Mouse (Mus musculus) hindbrain, embryonic 12.5 days (tissue): ENCODE results near the gene Map3k4. TPM values are rescaled to one million over a fixed set of nuclear protein-coding genes. Genes with fewer than 3 reads are reported as not detected.

Experiments
- ATAC-seq: fragments of 200-750 bp; cut with Nextera tagmentation; 2 replicates; pipeline ENCODE4 v1.8.0; 2017; ENCODE audit warnings: moderate TSS enrichment; ENCODE audit not compliant: low FRiP score
- H3K27ac ChIP-seq: fragments of 300-500 bp; sonication (generic); 2 replicates; pipeline ENCODE4 v1.5.1; 2016; ENCODE audit warnings: mild to moderate bottlenecking
- H3K27me3 ChIP-seq: fragments of 300-500 bp; sonication (generic); 2 replicates; pipeline ENCODE4 v1.6.1; 2016; ENCODE audit warnings: mild to moderate bottlenecking
- H3K36me3 ChIP-seq: fragments of 300-500 bp; sonication (generic); 2 replicates; pipeline ENCODE4 v1.6.1; 2016; ENCODE audit warnings: mild to moderate bottlenecking
- H3K4me1 ChIP-seq: fragments of 300-500 bp; sonication (generic); 2 replicates; pipeline ENCODE4 v1.6.1; 2016
- H3K4me2 ChIP-seq: fragments of 300-500 bp; sonication (generic); replicated peaks from 2 replicates; pipeline ENCODE4 v1.6.1; 2016; ENCODE audit warnings: mild to moderate bottlenecking
- H3K4me3 ChIP-seq: fragments of 300-500 bp; sonication (generic); 2 replicates; pipeline ENCODE4 v1.5.1; 2016; ENCODE audit warnings: mild to moderate bottlenecking
- H3K9ac ChIP-seq: fragments of 300-500 bp; sonication (generic); 2 replicates; pipeline ENCODE4 v1.6.1; 2016; ENCODE audit warnings: mild to moderate bottlenecking, moderate library complexity
- H3K9me3 ChIP-seq: fragments of 300-500 bp; sonication (generic); replicated peaks from 2 replicates; pipeline ENCODE4 v1.6.1; 2016; ENCODE audit warnings: mild to moderate bottlenecking
- WGBS: fragments of 180-500 bp; shearing (Covaris S2); methylation state at CpG from one replicate; pipeline ENCODE4 v1.1.7; 2016; 5-methylcytosine and 5-hydroxymethylcytosine counted together
- polyA plus RNA-seq: library from polyadenylated mRNA; unstranded; fragments of >200 nt; fragmentation: Nextera tagmentation; extraction: Ambion mirVana; gene quantifications from 2 replicates; pipeline ENCODE4 v1.2.1, GENCODE M21; 2016

Map3k4 gene
- polyA plus RNA-seq, result 47.8 and 60.3 TPM in 2 replicates

GRCm38 (mm10) chr17:12318663-12319201 lies at the start of gene Map3k4:
Map3k4 (minus strand) TSS chr17:12318796.
- Histone ChIP-seq H3K4me1 (peaks cover 17% of the 10 kb centered on the region), H3K36me3 (no peaks in the 10 kb centered on the region), H3K4me3 (peak within 1 kb of the TSS; percentile 90), H3K9ac (peak within 1 kb of the TSS; percentile 94), H3K27me3 (no peaks in the 10 kb centered on the region), H3K4me2 (peak within 1 kb of the TSS; percentile 80), H3K9me3 (no peaks in the 10 kb centered on the region), H3K27ac (peak within 1 kb of the TSS; percentile 98)
- ATAC-seq, result peak; percentile 93
- under 1% methylated on average over 39 of the region's 39 CpGs for WGBS

GRCm38 (mm10) chr17:12367373-12367930 lies 48.9 kb upstream of the Map3k4 start:
- no peaks in the 10 kb centered on the region for H3K9me3 ChIP-seq
- H3K36me3 ChIP-seq, result no peaks in the 10 kb centered on the region
- no peak overlapping the region for H3K9ac ChIP-seq
- H3K4me1 ChIP-seq, result peaks cover 3% of the 10 kb centered on the region; the same call in 1 of the 2 replicates
- no peak overlapping the region for H3K27ac ChIP-seq
- no peak overlapping the region for H3K4me3 ChIP-seq
- no peaks in the 10 kb centered on the region for H3K27me3 ChIP-seq
- H3K4me2 ChIP-seq, result no peak overlapping the region
- ATAC-seq, result peak; percentile 49; the same call in 1 of the 2 replicates
- WGBS, result 38% methylated on average over 5 of the region's 5 CpGs

DNA sequence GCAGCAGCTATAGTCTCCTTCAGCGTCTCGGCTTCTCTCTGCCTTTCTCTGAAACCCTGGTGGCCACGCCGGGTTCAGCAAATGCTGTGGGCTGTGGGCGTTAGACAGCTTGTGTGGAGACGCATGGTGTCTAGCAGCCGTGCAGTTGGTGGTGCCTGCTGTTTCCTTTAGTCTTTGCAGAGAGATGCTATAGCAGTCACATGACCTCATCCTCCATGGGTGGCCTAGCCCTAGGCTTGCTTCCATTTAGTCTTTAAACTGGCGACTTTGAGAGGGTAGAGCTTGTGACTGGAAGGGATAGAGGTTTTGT lies 45.8 kb upstream of the Map3k4 start:
- WGBS, result 47% methylated on average over 8 of the region's 8 CpGs
- H3K4me2 ChIP-seq, result no peak overlapping the region
- peaks cover 3% of the 10 kb centered on the region; the same call in 1 of the 2 replicates for H3K4me1 ChIP-seq
- H3K9ac ChIP-seq, result no peak overlapping the region
- H3K27ac ChIP-seq, result no peak overlapping the region
- H3K9me3 ChIP-seq, result no peaks in the 10 kb centered on the region
- H3K36me3 ChIP-seq, result no peaks in the 10 kb centered on the region
- no peak overlapping the region for H3K4me3 ChIP-seq
- no peak for ATAC-seq
- no peaks in the 10 kb centered on the region for H3K27me3 ChIP-seq

DNA sequence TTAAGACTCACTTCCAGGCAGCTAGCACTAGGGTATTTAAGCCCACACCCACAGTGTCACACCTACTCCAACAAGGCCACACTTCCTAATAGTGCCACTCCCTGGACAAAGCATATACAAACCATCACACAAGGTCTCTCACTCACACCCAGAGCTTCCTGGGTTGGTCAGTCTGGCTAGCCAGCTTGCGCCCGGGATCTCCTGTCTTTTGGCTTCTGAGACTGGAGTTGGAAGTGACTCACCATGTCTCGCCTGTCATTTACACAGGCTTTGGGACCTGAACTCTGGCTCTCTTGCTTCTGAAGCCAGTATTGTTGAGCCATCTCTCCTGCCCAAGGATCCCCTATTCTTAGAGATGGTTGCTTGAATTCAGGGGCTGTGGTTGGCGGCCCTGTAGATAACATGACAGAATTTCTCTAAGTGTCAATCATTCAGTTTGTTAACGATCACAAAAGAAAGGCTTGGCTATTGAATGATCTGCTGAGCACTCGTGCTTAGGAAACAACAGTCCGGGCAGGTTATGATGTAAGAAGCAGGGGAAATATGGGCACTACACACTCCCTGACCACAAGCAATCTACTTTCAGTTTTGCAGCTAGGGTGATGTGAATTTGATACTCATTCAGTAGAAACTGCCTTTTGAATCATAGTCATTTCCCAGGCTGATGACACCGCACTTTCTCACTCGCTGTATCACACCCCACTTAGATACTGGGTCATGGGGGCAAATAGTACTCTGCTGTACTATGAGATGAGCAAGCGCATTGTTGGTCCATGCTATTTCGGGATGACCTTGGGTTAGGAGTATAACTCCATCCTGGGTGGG lies 45.2 kb upstream of the Map3k4 start:
- Histone ChIP-seq H3K27ac (no peak overlapping the region), H3K4me1 (peaks cover 3% of the 10 kb centered on the region; the same call in 1 of the 2 replicates), H3K9me3 (no peaks in the 10 kb centered on the region), H3K36me3 (no peaks in the 10 kb centered on the region), H3K9ac (no peak overlapping the region), H3K4me3 (no peak overlapping the region), H3K4me2 (no peak overlapping the region), H3K27me3 (no peaks in the 10 kb centered on the region)
- WGBS, result 86% methylated on average over 11 of the region's 11 CpGs
- ATAC-seq, result no peak

DNA sequence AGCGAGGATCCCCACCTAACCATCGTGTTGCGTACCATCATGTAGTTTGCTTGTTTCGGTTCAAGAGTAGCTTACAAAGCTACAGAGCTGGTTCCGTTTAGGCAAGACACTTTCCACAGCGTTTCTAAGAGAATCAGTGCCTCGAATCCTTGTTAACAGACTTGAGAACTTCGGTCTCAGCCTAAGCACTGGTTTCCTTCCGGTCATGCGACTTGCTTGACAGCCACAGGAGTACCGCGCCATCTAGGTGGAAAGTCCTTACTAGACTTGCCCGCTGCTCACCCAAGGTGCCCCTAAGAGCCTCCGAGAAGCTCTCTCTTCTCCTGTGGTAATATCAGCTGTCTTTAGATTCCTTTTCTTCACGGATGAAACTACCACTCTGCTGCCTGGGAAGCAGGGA lies 41.3 kb upstream of the Map3k4 start:
- Histone ChIP-seq H3K27me3 (no peaks in the 10 kb centered on the region), H3K27ac (no peak overlapping the region), H3K4me1 (peaks cover 3% of the 10 kb centered on the region; the same call in 1 of the 2 replicates), H3K4me3 (no peak overlapping the region), H3K4me2 (no peak overlapping the region), H3K9ac (no peak overlapping the region), H3K36me3 (no peaks in the 10 kb centered on the region), H3K9me3 (no peaks in the 10 kb centered on the region)
- WGBS, result 86% methylated on average over 15 of the region's 15 CpGs
- ATAC-seq, result no peak

- Histone ChIP-seq H3K27me3 (no peaks in the 10 kb centered on the region), H3K4me1 (peaks cover 9% of the 10 kb centered on the region; the same call in 1 of the 2 replicates), H3K4me2 (no peak overlapping the region), H3K9me3 (no peaks in the 10 kb centered on the region), H3K4me3 (no peak overlapping the region), H3K36me3 (no peaks in the 10 kb centered on the region), H3K27ac (no peak overlapping the region), H3K9ac (no peak overlapping the region)
- no peak for ATAC-seq
- 42% methylated on average over 1 of the region's 1 CpGs for WGBS
These were observed 34.2 kb upstream of the Map3k4 start for GRCm38 (mm10) chr17:12352781-12353180.

DNA sequence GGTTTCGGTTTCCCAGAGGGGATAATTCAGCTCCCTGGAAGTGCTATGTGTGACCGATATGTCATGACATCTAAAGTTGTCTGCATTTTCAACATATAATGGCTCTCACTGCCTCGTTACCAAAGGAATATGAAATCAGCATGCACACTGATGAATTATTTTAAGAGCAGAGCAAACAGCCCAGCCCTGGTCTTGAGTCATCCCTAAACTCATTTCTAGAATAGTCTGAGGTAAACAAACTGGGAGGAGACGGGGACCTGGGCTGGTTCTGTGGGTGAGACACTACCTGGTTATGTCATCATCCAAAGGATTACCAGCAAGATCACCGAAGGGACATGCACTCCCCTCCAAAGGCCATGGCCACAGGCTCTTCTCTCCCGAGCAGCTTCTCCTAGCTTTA lies 33.0 kb upstream of the Map3k4 start:
- H3K36me3 ChIP-seq, result no peaks in the 10 kb centered on the region
- no peak overlapping the region for H3K4me2 ChIP-seq
- ATAC-seq, result no peak
- 86% methylated on average over 6 of the region's 6 CpGs for WGBS
- no peaks in the 10 kb centered on the region for H3K9me3 ChIP-seq
- H3K9ac ChIP-seq, result no peak overlapping the region
- no peak overlapping the region for H3K4me3 ChIP-seq
- H3K27me3 ChIP-seq, result no peaks in the 10 kb centered on the region
- H3K27ac ChIP-seq, result no peak overlapping the region
- peaks cover 9% of the 10 kb centered on the region; the same call in 1 of the 2 replicates for H3K4me1 ChIP-seq

DNA sequence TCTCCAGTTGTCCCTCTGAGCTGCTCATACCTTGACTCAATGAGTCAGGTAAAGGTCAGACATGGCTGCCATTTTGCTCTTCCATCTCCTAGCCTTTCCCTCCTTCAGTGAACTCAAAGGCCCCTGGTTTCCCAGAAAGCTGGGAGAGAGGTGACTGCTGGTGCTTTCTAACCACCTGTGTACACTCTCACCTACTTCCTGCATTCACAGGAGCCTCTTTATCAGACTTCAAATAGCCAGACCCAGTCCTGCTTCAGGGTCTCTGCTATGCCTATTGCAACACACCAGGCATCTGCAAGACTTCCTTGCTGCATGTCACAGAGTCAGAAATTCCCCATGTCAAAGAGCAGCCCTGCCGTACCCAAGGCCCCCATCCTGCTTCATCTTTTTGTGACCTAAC lies 28.9 kb upstream of the Map3k4 start:
- no peak overlapping the region for H3K4me2 ChIP-seq
- H3K4me3 ChIP-seq, result no peak overlapping the region
- H3K27ac ChIP-seq, result no peak overlapping the region
- no peak for ATAC-seq
- no peak overlapping the region for H3K9ac ChIP-seq
- no peaks in the 10 kb centered on the region for H3K27me3 ChIP-seq
- 85% methylated on average over 1 of the region's 1 CpGs for WGBS
- no peaks in the 10 kb centered on the region for H3K4me1 ChIP-seq
- no peaks in the 10 kb centered on the region for H3K9me3 ChIP-seq
- no peaks in the 10 kb centered on the region for H3K36me3 ChIP-seq

- ATAC-seq, result no peak
- Histone ChIP-seq H3K4me2 (no peak overlapping the region), H3K4me1 (no peaks in the 10 kb centered on the region), H3K27me3 (no peaks in the 10 kb centered on the region), H3K9me3 (no peaks in the 10 kb centered on the region), H3K4me3 (no peak overlapping the region), H3K36me3 (no peaks in the 10 kb centered on the region), H3K9ac (no peak overlapping the region), H3K27ac (no peak overlapping the region)
- 79% methylated on average over 9 of the region's 9 CpGs for WGBS
These were observed 25.2 kb upstream of the Map3k4 start for GRCm38 (mm10) chr17:12343702-12344376.

GRCm38 (mm10) chr17:12337156-12337555 lies 18.6 kb upstream of the Map3k4 start:
- Histone ChIP-seq H3K4me2 (no peak overlapping the region), H3K4me3 (no peak overlapping the region), H3K9ac (no peak overlapping the region), H3K27me3 (no peaks in the 10 kb centered on the region), H3K27ac (no peak overlapping the region), H3K36me3 (no peaks in the 10 kb centered on the region), H3K9me3 (no peaks in the 10 kb centered on the region), H3K4me1 (no peaks in the 10 kb centered on the region)
- 89% methylated on average over 4 of the region's 4 CpGs for whole genome bisulfite sequencing
- no peak for ATAC-seq

DNA sequence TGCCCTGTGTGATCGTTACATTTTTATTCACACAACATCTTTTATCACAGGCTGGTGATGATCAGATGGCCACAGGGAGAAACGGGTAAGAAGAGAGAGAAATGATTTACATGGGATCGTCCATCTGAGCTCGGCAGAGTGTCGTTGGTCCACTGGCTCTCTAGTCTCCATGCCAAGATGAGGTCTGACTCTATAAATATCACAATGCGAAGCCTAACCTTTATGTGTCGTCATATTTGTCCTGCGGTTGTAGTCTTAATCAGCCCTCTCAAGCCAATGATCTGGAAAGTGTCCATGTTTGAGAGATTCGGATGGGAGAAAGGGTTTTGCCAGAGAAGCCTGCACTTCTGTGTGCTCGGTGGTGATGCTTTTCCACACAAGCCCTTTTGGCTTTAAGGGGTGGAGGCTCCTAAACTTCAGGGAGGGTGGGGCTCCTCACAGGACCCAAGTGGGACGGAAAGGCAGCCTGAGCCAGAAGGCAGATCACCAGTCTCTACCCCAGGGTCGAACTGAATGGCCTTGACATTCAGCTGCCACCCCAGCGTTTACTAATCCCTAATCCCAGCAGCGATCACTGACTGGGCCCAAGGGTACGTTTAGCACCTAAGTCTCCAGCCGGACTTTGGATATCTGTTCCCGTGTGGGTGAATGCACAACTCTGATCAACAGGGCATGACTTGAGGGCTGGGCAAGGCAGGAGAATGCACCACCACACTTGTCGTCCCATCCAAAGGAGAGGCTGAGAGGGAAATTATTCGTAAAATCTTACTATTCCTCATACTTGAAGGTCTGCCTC lies 17.7 kb upstream of the Map3k4 start:
- Histone ChIP-seq H3K4me2 (no peak overlapping the region), H3K9ac (no peak overlapping the region), H3K27me3 (no peaks in the 10 kb centered on the region), H3K4me3 (no peak overlapping the region), H3K36me3 (no peaks in the 10 kb centered on the region), H3K9me3 (no peaks in the 10 kb centered on the region), H3K27ac (no peak overlapping the region), H3K4me1 (no peaks in the 10 kb centered on the region)
- no peak for ATAC-seq
- WGBS, result 89% methylated on average over 19 of the region's 19 CpGs

- Histone ChIP-seq H3K27ac (no peak overlapping the region), H3K9ac (no peak overlapping the region), H3K36me3 (no peaks in the 10 kb centered on the region), H3K4me3 (no peak overlapping the region), H3K9me3 (no peaks in the 10 kb centered on the region), H3K4me1 (no peaks in the 10 kb centered on the region), H3K4me2 (no peak overlapping the region), H3K27me3 (no peaks in the 10 kb centered on the region)
- ATAC-seq, result no peak
- 67% methylated on average over 6 of the region's 6 CpGs for WGBS
These were observed 16.5 kb upstream of the Map3k4 start for GRCm38 (mm10) chr17:12335115-12335514.
